Mouse (Mus musculus) liver, embryonic 14.5 days (tissue): Measurements from ENCODE around the gene Slc7a1.

Experiments used
- CTCF ChIP-seq: IDR thresholded peaks from 2 replicates; pipeline ENCODE4 v1.5.1; 2016; ENCODE audit warnings: antibody characterized with exemption, low read depth, control low read depth
- EP300 ChIP-seq: IDR thresholded peaks from 2 replicates; pipeline ENCODE4 v1.6.1; 2016; ENCODE audit warnings: antibody characterized with exemption, low read depth

- no peak for TF ChIP-seq CTCF
- TF ChIP-seq EP300, result no peak
Measured at GRCm38 (mm10) chr5:148359131-148359530, 40.6 kb downstream of the Slc7a1 start.
